Mouse (Mus musculus) hindbrain, embryonic 15.5 days (tissue): ENCODE measurements at regions not wholly inside any gene's neighbourhood (a gene's known extent, or its start where the extent isn't known, plus 50 kb on each side); places are given as distances from the start of the nearest gene placed in this dataset.
"Not testable (repeated sequence)": the region's sequence is repeated elsewhere in the genome, so short reads cannot be mapped to it uniquely, and the experiment has no call there.

Experiments used
- ATAC-seq: fragments of 200-750 bp; cut with Nextera tagmentation; 2 replicates; pipeline ENCODE4 v1.8.0; 2017; ENCODE audit warnings: low read depth, moderate number of reproducible peaks, moderate TSS enrichment; ENCODE audit not compliant: low FRiP score
- H3K27ac ChIP-seq: fragments of 300-500 bp; sonication (generic); replicated peaks from 2 replicates; pipeline ENCODE4 v1.5.1; 2015; ENCODE audit warnings: mild to moderate bottlenecking, inconsistent platforms
- H3K27me3 ChIP-seq: fragments of 300-500 bp; sonication (generic); 2 replicates; pipeline ENCODE4 v1.6.1; 2015; ENCODE audit warnings: control low read depth, inconsistent platforms
- H3K36me3 ChIP-seq: fragments of 300-500 bp; sonication (generic); 2 replicates; pipeline ENCODE4 v1.6.1; 2015; ENCODE audit warnings: control low read depth, inconsistent platforms
- H3K4me1 ChIP-seq: fragments of 300-500 bp; sonication (generic); replicated peaks from 2 replicates; pipeline ENCODE4 v1.6.1; 2015; ENCODE audit warnings: control low read depth, inconsistent platforms
- H3K4me2 ChIP-seq: fragments of 300-500 bp; sonication (generic); 2 replicates; pipeline ENCODE4 v1.6.1; 2015; ENCODE audit warnings: moderate library complexity, mild to moderate bottlenecking, inconsistent platforms
- H3K4me3 ChIP-seq: fragments of 300-500 bp; sonication (generic); 2 replicates; pipeline ENCODE4 v1.5.1; 2015; ENCODE audit warnings: mild to moderate bottlenecking, inconsistent platforms
- H3K9ac ChIP-seq: fragments of 300-500 bp; sonication (generic); 2 replicates; pipeline ENCODE4 v1.6.1; 2015; ENCODE audit warnings: inconsistent platforms
- H3K9me3 ChIP-seq: fragments of 300-500 bp; sonication (generic); 2 replicates; pipeline ENCODE4 v1.6.1; 2016; ENCODE audit warnings: control low read depth, inconsistent platforms
- WGBS: fragments of 180-500 bp; shearing (Covaris S2); methylation state at CpG from one replicate; pipeline ENCODE4 v1.1.7; 2015; 5-methylcytosine and 5-hydroxymethylcytosine counted together

DNA sequence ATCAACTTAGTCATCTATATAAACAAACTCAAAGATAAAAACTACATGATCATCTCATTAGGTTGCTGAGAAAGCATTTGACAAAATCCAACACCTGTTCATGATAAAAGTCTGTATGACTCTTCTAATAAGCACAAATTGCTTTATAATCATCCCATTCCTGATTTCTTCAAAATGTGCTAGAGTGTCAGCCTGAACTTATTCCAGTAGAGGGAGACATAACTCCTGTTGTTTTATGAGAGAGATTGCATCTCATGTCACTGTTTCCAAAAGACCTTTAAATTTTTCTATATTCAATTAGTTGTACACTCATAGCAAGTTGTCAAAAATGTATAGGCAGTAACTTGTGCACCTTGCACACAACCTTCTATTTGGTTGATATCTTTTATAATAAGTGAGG, 96.0 kb upstream of the Tacstd2 start:
- Histone ChIP-seq H3K36me3 (no peaks in the 10 kb centered on the region), H3K4me2 (no peak overlapping the region), H3K4me3 (no peak overlapping the region), H3K9ac (no peak overlapping the region), H3K9me3 (no peaks in the 10 kb centered on the region), H3K27me3 (no peaks in the 10 kb centered on the region), H3K27ac (no peak overlapping the region), H3K4me1 (no peaks in the 10 kb centered on the region)
- ATAC-seq, result no peak

GRCm38 (mm10) chr6:67610402-67610801, 74.8 kb upstream of the Tacstd2 start:
- ATAC-seq, result no peak
- Histone ChIP-seq H3K4me1 (no peaks in the 10 kb centered on the region), H3K9ac (no peak overlapping the region), H3K4me2 (no peak overlapping the region), H3K9me3 (no peaks in the 10 kb centered on the region), H3K4me3 (no peak overlapping the region), H3K36me3 (no peaks in the 10 kb centered on the region), H3K27ac (no peak overlapping the region), H3K27me3 (no peaks in the 10 kb centered on the region)
- 52% methylated on average over 1 of the region's 1 CpGs for WGBS

DNA sequence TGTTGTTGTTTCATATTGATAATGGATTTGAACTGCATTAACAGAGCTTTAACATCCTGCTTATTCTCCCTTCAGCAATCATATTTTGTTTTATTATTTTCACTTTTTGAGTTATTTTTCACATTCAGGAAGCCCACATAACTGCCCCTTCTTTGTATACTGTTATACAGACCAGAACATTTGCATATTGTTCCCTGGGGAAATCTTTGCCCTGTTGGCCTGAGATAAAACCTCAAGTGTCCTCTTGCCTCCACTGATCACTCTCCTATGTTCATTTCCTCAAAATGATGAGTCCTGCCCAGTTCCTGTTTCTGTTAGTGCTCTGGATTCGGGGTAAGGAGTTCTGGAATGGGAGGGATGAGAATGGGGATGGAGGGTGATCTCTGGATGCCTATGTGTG, 73.9 kb upstream of the Tacstd2 start:
- not testable (repeated sequence) for H3K4me3 ChIP-seq, H3K9me3 ChIP-seq, H3K4me2 ChIP-seq, H3K4me1 ChIP-seq, ATAC-seq, H3K27me3 ChIP-seq, H3K9ac ChIP-seq, H3K27ac ChIP-seq, H3K36me3 ChIP-seq
- WGBS, result 65% methylated on average over 1 of the region's 1 CpGs
